8 mouse cellular contexts compared by ENCODE assay signal in genomic region chr1:43447602-43448287, GRCm38 (mm10). TPM values are rescaled to one million over a fixed set of nuclear protein-coding genes. Genes with fewer than 3 reads are reported as not detected.
A peak's percentile ranks its signal among the peaks of the same experiment; 100 is the strongest.
DNase-seq lines count a peak whose midpoint lies in the region; ATAC-seq lines count a peak whose summit lies in the region.

No protein-coding gene starts in this region.

- ATAC-seq in kidney, embryonic 16.5 days (ENCODE audit: low FRiP score, low TSS enrichment), result no peak
- no peak for ATAC-seq in embryonic facial prominence, embryonic 15.5 days (ENCODE audit: insufficient number of reproducible peaks, low FRiP score, low TSS enrichment, low read depth)
- no peak for ATAC-seq in intestine, embryonic 16.5 days
- ATAC-seq in neural tube, embryonic 12.5 days (ENCODE audit: low FRiP score, low read depth), result no peak

- H3K9ac ChIP-seq in kidney, embryonic 16.5 days (replicated peaks; ENCODE audit: low read length), result peak overlapping the region; percentile 59
- H3K9ac ChIP-seq in embryonic facial prominence, embryonic 15.5 days, result no peak overlapping the region
- H3K9ac ChIP-seq in intestine, embryonic 16.5 days (ENCODE audit: low read depth, low read length), result peak overlapping the region; percentile 44
- H3K9ac ChIP-seq in neural tube, embryonic 12.5 days, result no peak overlapping the region

- no peaks in the 10 kb centered on the region for H3K27me3 ChIP-seq in kidney, embryonic 16.5 days (ENCODE audit: insufficient read depth, low read length)
- no peaks in the 10 kb centered on the region for H3K27me3 ChIP-seq in embryonic facial prominence, embryonic 15.5 days
- no peaks in the 10 kb centered on the region for H3K27me3 ChIP-seq in intestine, embryonic 16.5 days (replicated peaks; ENCODE audit: control insufficient read depth, insufficient read depth, low read length)
- H3K27me3 ChIP-seq in neural tube, embryonic 12.5 days (replicated peaks), result no peaks in the 10 kb centered on the region

- no peak overlapping the region for H3K27ac ChIP-seq in kidney, embryonic 16.5 days (ENCODE audit: low read length)
- no peak overlapping the region for H3K27ac ChIP-seq in embryonic facial prominence, embryonic 15.5 days (replicated peaks)
- H3K27ac ChIP-seq in intestine, embryonic 16.5 days (ENCODE audit: low read length), result 0 out of 2 replicates have a peak overlapping the region, but pooled peaks have one; percentile 38
- H3K27ac ChIP-seq in neural tube, embryonic 12.5 days, result no peak overlapping the region

- H3K4me1 ChIP-seq in kidney, embryonic 16.5 days (ENCODE audit: insufficient read depth, low read length), result peaks cover 43% of the 10 kb centered on the region
- peaks cover 29% of the 10 kb centered on the region for H3K4me1 ChIP-seq in embryonic facial prominence, embryonic 15.5 days
- H3K4me1 ChIP-seq in intestine, embryonic 16.5 days (ENCODE audit: control insufficient read depth, insufficient read depth, low read length), result peaks cover 24% of the 10 kb centered on the region
- peaks cover 18% of the 10 kb centered on the region for H3K4me1 ChIP-seq in neural tube, embryonic 12.5 days

- no peak for DNase-seq in kidney, adult 8-10 months
- no peak for DNase-seq in adrenal gland, postnatal 10 days
- no peak for DNase-seq in left cerebral cortex, adult 9 months (ENCODE audit: low spot score in 2 of 2)
- no peak for DNase-seq in embryo, embryonic 10.5 days (ENCODE audit: low spot score)

- H3K4me2 ChIP-seq in kidney, embryonic 16.5 days (replicated peaks; ENCODE audit: low read depth, low read length), result peak overlapping the region; percentile 68
- peak overlapping the region; percentile 54 for H3K4me2 ChIP-seq in embryonic facial prominence, embryonic 15.5 days (replicated peaks)
- H3K4me2 ChIP-seq in intestine, embryonic 16.5 days (ENCODE audit: low read depth, low read length), result peak overlapping the region; percentile 89
- H3K4me2 ChIP-seq in neural tube, embryonic 12.5 days (replicated peaks), result peak overlapping the region; percentile 79

- peak overlapping the region; percentile 99 for H3K4me3 ChIP-seq in kidney, embryonic 16.5 days (ENCODE audit: low read length)
- peak overlapping the region; percentile 95 for H3K4me3 ChIP-seq in embryonic facial prominence, embryonic 15.5 days (replicated peaks)
- H3K4me3 ChIP-seq in intestine, embryonic 16.5 days (ENCODE audit: low read length), result peak overlapping the region; percentile 92
- H3K4me3 ChIP-seq in neural tube, embryonic 12.5 days, result peak overlapping the region; percentile 96; the same call in 1 of the 2 replicates

- H3K36me3 ChIP-seq in kidney, embryonic 16.5 days (ENCODE audit: insufficient read depth, low read length), result no peaks in the 10 kb centered on the region; the same call in 1 of the 2 replicates
- no peaks in the 10 kb centered on the region for H3K36me3 ChIP-seq in embryonic facial prominence, embryonic 15.5 days
- no peaks in the 10 kb centered on the region for H3K36me3 ChIP-seq in intestine, embryonic 16.5 days (ENCODE audit: control insufficient read depth, insufficient read depth, low read length)
- no peaks in the 10 kb centered on the region for H3K36me3 ChIP-seq in neural tube, embryonic 12.5 days

- no peaks in the 10 kb centered on the region for H3K9me3 ChIP-seq in kidney, embryonic 16.5 days (ENCODE audit: low read length)
- H3K9me3 ChIP-seq in embryonic facial prominence, embryonic 15.5 days (replicated peaks), result no peaks in the 10 kb centered on the region
- no peaks in the 10 kb centered on the region for H3K9me3 ChIP-seq in intestine, embryonic 16.5 days (ENCODE audit: control insufficient read depth, low read length)
- H3K9me3 ChIP-seq in neural tube, embryonic 12.5 days, result no peaks in the 10 kb centered on the region

- WGBS in kidney, embryonic 16.5 days, result 26% methylated on average over 9 of the region's 9 CpGs
- WGBS in embryonic facial prominence, embryonic 15.5 days, result 27% methylated on average over 9 of the region's 9 CpGs
- WGBS in intestine, embryonic 16.5 days, result 41% methylated on average over 9 of the region's 9 CpGs
- 56% methylated on average over 9 of the region's 9 CpGs for WGBS in neural tube, embryonic 12.5 days

RNA-seq across cellular contexts. Expression of gene Nck2, which starts 3.4 kb away (rescaled TPM):
- polyA plus RNA-seq in kidney, embryonic 16.5 days (2015; fragmentation: Nextera tagmentation; extraction: Ambion mirVana), result 44.5 and 46.5 TPM in 2 replicates
- polyA plus RNA-seq in embryonic facial prominence, embryonic 15.5 days (2015; fragmentation: Nextera tagmentation; extraction: Ambion mirVana), result 35.5 and 37.5 TPM in 2 replicates
- 21.5 and 25.2 TPM in 2 replicates for polyA plus RNA-seq in intestine, embryonic 16.5 days (2015; fragmentation: Nextera tagmentation; extraction: Ambion mirVana)
- 47.1 and 48.7 TPM in 2 replicates for polyA plus RNA-seq in neural tube, embryonic 12.5 days (2016; fragmentation: Nextera tagmentation; extraction: Ambion mirVana)
- total RNA-seq in adrenal gland, postnatal 10 days (2021), result 10 to 100 TPM; 27.0 to 33.9 TPM

Comparison
In these comparisons a context has a peak if more than half of its experiments do, and no peak if none do; other contexts are left out.
1. H3K9ac ChIP-seq: peak in kidney, embryonic 16.5 days (single experiment) and intestine, embryonic 16.5 days (single experiment); none in embryonic facial prominence, embryonic 15.5 days (single experiment) and neural tube, embryonic 12.5 days (single experiment).
2. Peak in every context shown above with its lines, with median percentiles within 50 percentile points of each other: H3K4me2 ChIP-seq and H3K4me3 ChIP-seq.